Mouse (Mus musculus): ENCODE measurements around the gene Rnf133.
A peak's percentile ranks its signal among the peaks of the same experiment; 100 is the strongest.

The Rnf133 gene

GRCm38 (mm10) chr6:23650205-23650604, at the start of gene Rnf133:
TSS of gene Rnf133 (minus strand) at chr6:23650305.
- no peak for DNase-seq

- no peak for DNase-seq
These were observed 28.1 kb upstream of the Rnf133 start for GRCm38 (mm10) chr6:23678172-23678571.

- no peak for DNase-seq
These were observed 4.9 kb upstream of the Rnf133 start, which contains the start of gene Rnf148 for GRCm38 (mm10) chr6:23655036-23655435. TSS of gene Rnf148 (minus strand) at chr6:23655136.

- no peak for DNase-seq
These were observed 1.4 kb downstream of the Rnf133 start for GRCm38 (mm10) chr6:23648732-23649131.

- DNase-seq, result no peak
These were observed 2.4 kb downstream of the Rnf133 start for GRCm38 (mm10) chr6:23647627-23648247.

- DNase-seq, result no peak
These were observed 13.0 kb downstream of the Rnf133 start for GRCm38 (mm10) chr6:23637081-23637480.

- DNase-seq, result no peak
These were observed 14.9 kb downstream of the Rnf133 start for GRCm38 (mm10) chr6:23635208-23635607.

- no peak for DNase-seq
These were observed 16.1 kb downstream of the Rnf133 start for GRCm38 (mm10) chr6:23634016-23634415.

GRCm38 (mm10) chr6:23630465-23630864, 19.6 kb downstream of the Rnf133 start:
- DNase-seq, result peak; percentile 7
